Mouse (Mus musculus): Measurements from ENCODE around the gene Ranbp2.

The Ranbp2 gene

GRCm38 (mm10) chr10:58496732-58497131 lies 50.0 kb downstream of the Ranbp2 start:
- no peak for DNase-seq (ENCODE audit: low spot score in 2 of 2)

GRCm38 (mm10) chr10:58497320-58498284 lies 50.9 kb downstream of the Ranbp2 start, which contains the start of gene Ccdc138:
Ccdc138 (plus strand) TSS chr10:58497948.
- DNase-seq (ENCODE audit: low spot score in 2 of 2): peak; percentile 94 to 95

DNA sequence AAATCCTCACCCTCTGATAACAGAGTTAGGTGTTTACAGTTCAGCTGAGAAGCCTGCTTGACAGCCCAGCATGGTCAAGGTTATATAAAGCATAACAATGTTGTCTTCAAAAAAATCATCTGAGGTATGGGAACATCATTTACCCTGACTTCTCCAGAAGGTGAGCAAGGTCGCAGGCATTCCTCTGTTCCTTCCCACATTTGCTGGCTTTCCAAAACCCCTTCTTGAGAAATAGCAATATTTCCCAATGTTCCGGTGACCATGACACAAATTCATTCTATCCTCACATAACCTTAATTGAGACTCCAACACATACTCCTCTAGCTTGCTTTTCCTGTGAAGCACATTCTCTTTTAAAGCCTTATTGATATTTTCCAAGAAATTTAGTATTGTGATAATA lies 51.8 kb downstream of the Ranbp2 start:
- no peak for DNase-seq (ENCODE audit: low spot score in 2 of 2)

GRCm38 (mm10) chr10:58529358-58529757 lies 82.6 kb downstream of the Ranbp2 start:
- DNase-seq (ENCODE audit: low spot score in 2 of 2): no peak

DNA sequence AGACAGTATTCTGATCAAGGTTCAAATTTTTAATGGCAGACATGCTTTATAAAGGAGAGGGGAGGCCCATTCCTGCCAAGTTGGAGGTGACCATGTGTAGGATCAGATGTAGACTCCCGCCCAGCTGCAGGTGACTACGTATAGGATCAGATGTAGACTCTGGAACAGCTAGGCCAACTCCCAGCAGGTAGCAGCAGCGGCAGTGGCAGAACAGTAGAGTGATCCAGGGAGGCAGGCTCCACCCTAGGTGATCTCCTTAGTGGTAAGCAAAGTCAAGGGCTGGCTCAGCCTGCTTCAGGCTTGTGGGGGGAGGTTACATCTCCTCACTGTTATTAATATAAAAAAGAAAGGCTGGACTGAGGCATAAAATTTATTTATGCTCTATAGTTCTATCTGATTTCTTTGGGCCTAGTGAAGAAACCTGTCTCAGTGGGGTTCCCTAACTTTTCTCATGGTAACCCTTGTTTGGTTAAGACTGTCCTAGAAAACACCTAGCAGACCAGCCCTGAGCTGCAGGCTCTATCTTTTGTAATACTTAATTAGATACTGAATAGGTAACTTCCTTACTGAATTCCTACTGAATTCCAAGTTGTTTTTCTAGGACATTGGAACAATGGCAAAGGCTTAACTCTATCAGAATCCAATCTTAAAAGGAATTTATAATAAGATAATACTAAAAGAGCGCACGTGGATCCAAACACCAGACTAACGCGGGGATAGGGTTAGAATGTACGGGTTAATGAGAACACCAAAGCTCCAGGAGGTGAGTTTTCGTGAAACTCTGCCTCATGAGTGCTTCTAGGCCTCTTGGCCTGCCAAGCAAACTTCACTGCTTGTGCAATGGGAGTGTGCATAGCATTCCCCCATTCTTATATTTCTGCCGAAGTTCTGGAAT lies 84.4 kb downstream of the Ranbp2 start:
- DNase-seq (ENCODE audit: low spot score in 2 of 2): no peak

DNA sequence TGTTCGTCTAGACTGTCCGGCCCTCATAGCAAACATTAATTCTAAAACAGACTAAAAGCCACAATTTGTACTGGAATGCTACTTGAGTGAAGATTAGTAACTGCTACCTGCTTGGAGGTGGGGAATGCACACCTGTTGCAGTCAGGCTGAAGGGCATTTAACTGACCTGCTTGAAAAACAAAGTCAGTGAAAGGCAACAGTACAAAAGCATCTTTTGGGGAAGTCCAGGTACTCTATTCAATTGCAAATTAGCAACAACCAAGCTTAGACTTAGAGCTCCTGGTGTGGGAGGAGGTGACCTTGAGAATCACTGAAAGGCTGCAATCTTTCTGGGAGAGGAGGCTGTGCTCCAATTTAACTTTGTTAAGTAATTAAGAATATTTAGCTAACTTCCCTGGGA lies 85.5 kb downstream of the Ranbp2 start:
- DNase-seq (ENCODE audit: low spot score in 2 of 2): no peak

DNA sequence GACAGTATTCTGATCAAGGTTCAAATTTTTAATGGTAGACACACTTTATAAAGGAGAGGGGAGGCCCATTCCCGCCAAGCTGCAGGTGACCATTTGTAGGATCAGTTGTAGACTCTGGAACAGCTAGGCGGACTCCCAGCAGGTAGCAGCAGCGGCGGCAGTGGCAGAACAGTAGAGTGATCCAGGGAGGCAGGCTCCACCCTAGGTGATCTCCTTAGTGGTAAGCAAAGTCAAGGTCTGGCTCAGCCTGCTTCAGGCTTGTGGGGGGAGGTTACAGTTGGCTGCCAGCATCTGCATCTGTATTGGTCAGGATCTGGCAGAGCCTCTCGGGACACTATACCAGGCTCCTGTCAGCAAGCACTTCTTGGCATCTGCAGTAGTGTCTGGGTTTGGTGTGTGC lies 89.6 kb downstream of the Ranbp2 start:
- peak in 1 of 2 experiments; percentile 10 for DNase-seq (ENCODE audit: low spot score in 2 of 2)

- DNase-seq (ENCODE audit: low spot score in 2 of 2): no peak
These were observed 93.9 kb downstream of the Ranbp2 start for GRCm38 (mm10) chr10:58540613-58541012.
